In the genomic region with DNA sequence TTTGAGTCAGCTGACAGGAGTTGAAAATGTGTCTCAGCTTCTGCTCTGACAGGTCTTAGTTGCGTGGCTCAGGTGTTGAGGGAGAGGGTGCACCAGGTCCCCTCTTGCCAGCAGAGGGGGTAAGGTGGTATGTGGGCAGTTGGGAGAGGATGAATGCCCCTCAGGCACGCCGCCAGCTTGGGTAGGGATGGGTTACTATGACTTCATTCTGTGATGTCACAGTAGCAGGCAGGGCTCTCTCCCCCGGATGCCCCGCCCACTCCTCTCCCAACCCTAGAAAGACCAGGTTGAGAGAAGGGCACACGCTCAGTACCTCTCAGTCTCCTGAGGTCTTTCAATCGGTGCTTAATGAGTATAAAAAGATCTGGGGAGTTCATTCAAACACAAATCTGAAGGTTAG, we compare ENCODE assay signal across 13 mouse cellular contexts. TPM values are rescaled to one million over a fixed set of nuclear protein-coding genes. Genes with fewer than 3 reads are reported as not detected.
DNase-seq lines count a peak whose midpoint lies in the region; ATAC-seq and TF ChIP-seq lines count a peak whose summit lies in the region.
"Had no signal": no experiment of that assay in that cellular context is flagged by ENCODE, and none has a peak within 500 bp of the region (broad histone marks: within the 10 kb centered on the region; RNA-seq: fewer than 3 reads in every experiment).

A gene (minus strand): TSS at position 199 of the 400 bp plus-strand sequence.

- no peak within 1 kb of the TSS for H3K4me2 ChIP-seq in heart, embryonic 11.5 days
- H3K4me2 ChIP-seq in midbrain, embryonic 16.5 days (ENCODE audit: low read length), result no peak within 1 kb of the TSS
- H3K4me2 ChIP-seq in myocyte (ENCODE audit: low read depth), result peak within 1 kb of the TSS; percentile 62

- DNase-seq in heart, postnatal 4 days, result peak; percentile 32
- no peak for DNase-seq in midbrain, embryonic 10.5 days (ENCODE audit: low spot score)
- no peak for DNase-seq in embryonic facial prominence, embryonic 10.5 days (ENCODE audit: low spot score)
- DNase-seq in urinary bladder, adult 18-20 months (ENCODE audit: low spot score in 2 of 2), result no peak
- DNase-seq: cerebellum, adult 11 months; gastrocnemius, postnatal 14 days; heart, postnatal 14 days; thymus, postnatal 14 days had no signal

- 82% methylated on average over 7 of the region's 7 CpGs for WGBS in heart, embryonic 11.5 days (ENCODE audit: insufficient replicate concordance)
- WGBS in midbrain, embryonic 10.5 days, result 79% methylated on average over 7 of the region's 7 CpGs
- WGBS in midbrain, embryonic 16.5 days, result 87% methylated on average over 7 of the region's 7 CpGs
- WGBS in embryonic facial prominence, embryonic 10.5 days, result 79% methylated on average over 7 of the region's 7 CpGs

- H3K9ac ChIP-seq in heart, embryonic 11.5 days (ENCODE audit: low read depth, low read length), result no peak within 1 kb of the TSS
- no peak within 1 kb of the TSS for H3K9ac ChIP-seq in midbrain, embryonic 16.5 days (ENCODE audit: low read depth, low read length)
- H3K9ac ChIP-seq: forebrain, embryonic 12.5 days had no signal

- H3K27ac ChIP-seq in heart, embryonic 11.5 days (ENCODE audit: low read depth, low read length), result no peak within 1 kb of the TSS
- peak within 1 kb of the TSS; percentile 83 for H3K27ac ChIP-seq in midbrain, embryonic 10.5 days (replicated peaks)
- no peak within 1 kb of the TSS for H3K27ac ChIP-seq in midbrain, embryonic 16.5 days (ENCODE audit: low read length)
- H3K27ac ChIP-seq in embryonic facial prominence, embryonic 10.5 days (replicated peaks), result peak within 1 kb of the TSS; percentile 77

- no peak within 1 kb of the TSS for H3ac ChIP-seq in myocyte (ENCODE audit: control insufficient read depth, insufficient read length)

- ATAC-seq in heart, embryonic 11.5 days (replicated peaks; ENCODE audit: insufficient number of reproducible peaks, low FRiP score, low TSS enrichment), result no peak
- ATAC-seq in midbrain, embryonic 16.5 days, result no peak

- H3K79me2 ChIP-seq in myocyte (ENCODE audit: control insufficient read depth, insufficient read depth), result no peaks in the 10 kb centered on the region

- no peak for TF ChIP-seq POLR2A in myocyte (IDR thresholded peaks at IDR 0.05; ENCODE audit: insufficient read length, low read depth)

- peaks cover 14% of the 10 kb centered on the region for H3K4me1 ChIP-seq in heart, embryonic 11.5 days (ENCODE audit: control insufficient read depth, insufficient read depth, low read length)
- H3K4me1 ChIP-seq in midbrain, embryonic 10.5 days, result peaks cover 24% of the 10 kb centered on the region
- peaks cover 11% of the 10 kb centered on the region for H3K4me1 ChIP-seq in midbrain, embryonic 16.5 days (ENCODE audit: control insufficient read depth, insufficient read depth, low read length)
- peaks cover 25% of the 10 kb centered on the region for H3K4me1 ChIP-seq in embryonic facial prominence, embryonic 10.5 days

- no peaks in the 10 kb centered on the region for H3K9me3 ChIP-seq in heart, embryonic 11.5 days (replicated peaks; ENCODE audit: control insufficient read depth, low read length)
- no peaks in the 10 kb centered on the region for H3K9me3 ChIP-seq in midbrain, embryonic 10.5 days (replicated peaks)
- no peaks in the 10 kb centered on the region for H3K9me3 ChIP-seq in midbrain, embryonic 16.5 days (replicated peaks; ENCODE audit: control insufficient read depth, low read length, poor library complexity, severe bottlenecking)
- no peaks in the 10 kb centered on the region for H3K9me3 ChIP-seq in embryonic facial prominence, embryonic 10.5 days
- H3K9me3 ChIP-seq: forebrain, embryonic 12.5 days had no signal

- no peaks in the 10 kb centered on the region for H3K27me3 ChIP-seq in heart, embryonic 11.5 days (ENCODE audit: control insufficient read depth, insufficient read depth, low read length)
- peaks cover 21% of the 10 kb centered on the region for H3K27me3 ChIP-seq in midbrain, embryonic 10.5 days (ENCODE audit: low read depth, poor library complexity, severe bottlenecking)
- no peaks in the 10 kb centered on the region for H3K27me3 ChIP-seq in midbrain, embryonic 16.5 days (ENCODE audit: control insufficient read depth, insufficient read depth, low read depth, low read length)
- H3K27me3 ChIP-seq in embryonic facial prominence, embryonic 10.5 days (replicated peaks; ENCODE audit: low read depth, poor library complexity, severe bottlenecking), result peaks cover 21% of the 10 kb centered on the region; the same call in 1 of the 2 replicates
- no peaks in the 10 kb centered on the region for H3K27me3 ChIP-seq in myocyte (ENCODE audit: control insufficient read depth, insufficient read depth, insufficient read length)

- H3K4me3 ChIP-seq in heart, embryonic 11.5 days (ENCODE audit: low read depth, low read length), result no peak within 1 kb of the TSS
- H3K4me3 ChIP-seq in midbrain, embryonic 10.5 days, result no peak within 1 kb of the TSS
- no peak within 1 kb of the TSS for H3K4me3 ChIP-seq in midbrain, embryonic 16.5 days (ENCODE audit: low read depth, low read length)
- H3K4me3 ChIP-seq in embryonic facial prominence, embryonic 10.5 days, result no peak within 1 kb of the TSS
- H3K4me3 ChIP-seq in myocyte, result no peak within 1 kb of the TSS

- H3K36me3 ChIP-seq in heart, embryonic 11.5 days (ENCODE audit: control insufficient read depth, insufficient read depth, low read length), result no peaks in the 10 kb centered on the region
- no peaks in the 10 kb centered on the region for H3K36me3 ChIP-seq in midbrain, embryonic 10.5 days
- no peaks in the 10 kb centered on the region for H3K36me3 ChIP-seq in midbrain, embryonic 16.5 days (ENCODE audit: control insufficient read depth, insufficient read depth, low read length)
- no peaks in the 10 kb centered on the region for H3K36me3 ChIP-seq in embryonic facial prominence, embryonic 10.5 days (replicated peaks)
- H3K36me3 ChIP-seq in myocyte (ENCODE audit: control insufficient read depth, insufficient read depth), result no peaks in the 10 kb centered on the region
- H3K36me3 ChIP-seq: forebrain, embryonic 12.5 days had no signal

TF ChIP-seq in myocyte, 11 proteins besides CTCF, POLR2A, EP300 and RAD21:
- TF ChIP-seq TCF3 (IDR thresholded peaks at IDR 0.05; ENCODE audit: insufficient read length, low read depth), result no peak
- no peak for TF ChIP-seq MAX (IDR thresholded peaks at IDR 0.05; ENCODE audit: low read depth)
- TF ChIP-seq MYOD1 (IDR thresholded peaks at IDR 0.05; ENCODE audit: control insufficient read depth in 1 of 3, insufficient read length in 2 of 3, low read depth in 2 of 3), result no peak
- TF ChIP-seq CEBPB (IDR thresholded peaks at IDR 0.05; ENCODE audit: insufficient read depth, poor library complexity, severe bottlenecking), result no peak
- TF ChIP-seq TCF12 (IDR thresholded peaks at IDR 0.05; ENCODE audit: insufficient read depth, poor library complexity, severe bottlenecking), result no peak
TF ChIP-seq in myocyte: peak in this region for 0.

RNA-seq across cellular contexts. Expression of the gene that starts here (rescaled TPM):
- under 1 TPM; 0.81 to 0.88 TPM for total RNA-seq in heart, postnatal 4 days (2021)
- polyA plus RNA-seq in heart, embryonic 11.5 days (2014; fragmentation: Nextera tagmentation; extraction: Ambion mirVana), result 1.0 and 1.1 TPM in 2 replicates
- polyA plus RNA-seq in midbrain, embryonic 10.5 days (2016; fragmentation: Nextera tagmentation; extraction: Ambion mirVana), result 0.09 and 0.47 TPM in 2 replicates
- 0.25 TPM in 2 replicates for polyA plus RNA-seq in midbrain, embryonic 16.5 days (2015; fragmentation: Nextera tagmentation; extraction: Ambion mirVana)
- 0.29 and 0.55 TPM in 2 replicates for polyA plus RNA-seq in embryonic facial prominence, embryonic 10.5 days (2016; fragmentation: Nextera tagmentation; extraction: Ambion mirVana)
- polyA plus RNA-seq in myocyte (2012; fragmentation: generic; extraction: Trizol), result 0.04 TPM
- total RNA-seq: adrenal gland, postnatal 4 days had no signal

Comparison
In these comparisons a context has a peak if more than half of its experiments do, and no peak if none do; other contexts are left out.
1. H3K27ac ChIP-seq: peak in midbrain, embryonic 10.5 days (single experiment) and embryonic facial prominence, embryonic 10.5 days (single experiment); none in heart, embryonic 11.5 days (single experiment) and midbrain, embryonic 16.5 days (single experiment).
2. Peak in DNase-seq in heart, postnatal 4 days; RNA of the gene not detected or under 1 TPM.